Mouse (Mus musculus): ENCODE data around the gene AU015836. TPM values are rescaled to one million over a fixed set of nuclear protein-coding genes. Genes with fewer than 3 reads are reported as not detected.

The AU015836 gene
- total and polyA plus RNA-seq, 3 experiments, result not detected

- peak; percentile 6 for DNase-seq (ENCODE audit: low read depth, low spot score)
- no peak overlapping the region for H3K27ac ChIP-seq (ENCODE audit: control insufficient read depth, low read depth, low read length)
- TF ChIP-seq MXI1 (IDR thresholded peaks at IDR 0.05; ENCODE audit: low read depth, low read length) (no peak), CHD1 (IDR thresholded peaks at IDR 0.05; ENCODE audit: low read depth, low read length) (no peak), POLR2AphosphoS5 (IDR thresholded peaks at IDR 0.05; ENCODE audit: borderline replicate concordance, low read depth, low read length) (no peak), CTCF (IDR thresholded peaks at IDR 0.05 in 2 of 3, conservative IDR thresholded peaks at IDR 0.05 in 1 of 3; ENCODE audit: control insufficient read depth in 1 of 3, insufficient read depth in 1 of 3, low read depth in 2 of 3, low read length in 3 of 3, poor library complexity in 1 of 3, severe bottlenecking in 1 of 3) (no peak), TBP (IDR thresholded peaks at IDR 0.05; ENCODE audit: low read depth, low read length) (no peak), USF2 (IDR thresholded peaks at IDR 0.05; ENCODE audit: borderline replicate concordance in 1 of 2, insufficient read depth in 1 of 2, low read depth in 1 of 2, low read length in 2 of 2) (no peak), UBTF (IDR thresholded peaks at IDR 0.05; ENCODE audit: borderline replicate concordance, insufficient read depth, low read depth, low read length) (no peak), EP300 (IDR thresholded peaks at IDR 0.05; ENCODE audit: low read depth in 1 of 2, low read length in 2 of 2) (no peak), ZC3H11A (IDR thresholded peaks at IDR 0.05; ENCODE audit: low read depth, low read length) (no peak), E2F4 (IDR thresholded peaks at IDR 0.05; ENCODE audit: borderline replicate concordance, low read depth, low read length) (no peak), MAZ (IDR thresholded peaks at IDR 0.05; ENCODE audit: low read depth, low read length) (no peak), MYB (IDR thresholded peaks at IDR 0.05; ENCODE audit: low read depth, low read length) (no peak), POLR2A (IDR thresholded peaks at IDR 0.05; ENCODE audit: control insufficient read depth in 1 of 2, insufficient read depth in 1 of 2, low read depth in 1 of 2, low read length in 2 of 2, poor library complexity in 1 of 2) (no peak), NRF1 (IDR thresholded peaks at IDR 0.05; ENCODE audit: insufficient read depth, low read depth, low read length, poor library complexity, severe bottlenecking) (no peak), GABPA (IDR thresholded peaks at IDR 0.05; ENCODE audit: low read depth, low read length) (no peak), MYC (IDR thresholded peaks at IDR 0.05; ENCODE audit: low read depth, low read length) (no peak), HCFC1 (IDR thresholded peaks at IDR 0.05; ENCODE audit: low read depth, low read length) (no peak), SMC3 (IDR thresholded peaks at IDR 0.05; ENCODE audit: low read depth, low read length) (no peak)
- no peaks in the 10 kb centered on the region for H3K79me2 ChIP-seq (ENCODE audit: control insufficient read depth, insufficient read depth, low read length, poor library complexity)
- H3K27me3 ChIP-seq (ENCODE audit: control insufficient read depth in 1 of 2, insufficient read depth in 2 of 2, low read length in 2 of 2), result no peaks in the 10 kb centered on the region
- H3K4me3 ChIP-seq (ENCODE audit: control insufficient read depth in 1 of 2, insufficient read depth in 1 of 2, low read depth in 2 of 2, low read length in 2 of 2), result no peak overlapping the region
- no peak overlapping the region for H3K9ac ChIP-seq (ENCODE audit: control insufficient read depth, low read depth, low read length, poor library complexity, severe bottlenecking)
- H3K9me3 ChIP-seq (replicated peaks; ENCODE audit: insufficient read depth, low read length), result no peaks in the 10 kb centered on the region
- H3K4me1 ChIP-seq (ENCODE audit: control insufficient read depth in 1 of 2, insufficient read depth in 2 of 2, low read length in 2 of 2), result peaks cover 0 to 11% of the 10 kb centered on the region in 2 experiments; a peak in 2 of 4 replicates
- H3K36me3 ChIP-seq (ENCODE audit: control insufficient read depth in 1 of 2, insufficient read depth in 2 of 2, low read length in 2 of 2), result peaks cover 0 to 4% of the 10 kb centered on the region in 2 experiments; a peak in 1 of 4 replicates
These were observed 41.0 kb downstream of the AU015836 start for GRCm38 (mm10) chrX:94009442-94009841.

GRCm38 (mm10) chrX:94011656-94012173, 43.3 kb downstream of the AU015836 start:
- Histone ChIP-seq H3K4me3 (ENCODE audit: control insufficient read depth in 1 of 2, insufficient read depth in 1 of 2, low read depth in 2 of 2, low read length in 2 of 2) (no peak overlapping the region), H3K36me3 (ENCODE audit: control insufficient read depth in 1 of 2, insufficient read depth in 2 of 2, low read length in 2 of 2) (peaks cover 0 to 2% of the 10 kb centered on the region in 2 experiments; a peak in 1 of 4 replicates), H3K9me3 (replicated peaks; ENCODE audit: insufficient read depth, low read length) (no peaks in the 10 kb centered on the region), H3K9ac (ENCODE audit: control insufficient read depth, low read depth, low read length, poor library complexity, severe bottlenecking) (no peak overlapping the region), H3K4me1 (ENCODE audit: control insufficient read depth in 1 of 2, insufficient read depth in 2 of 2, low read length in 2 of 2) (peaks cover 0 to 10% of the 10 kb centered on the region in 2 experiments; a peak in 2 of 4 replicates), H3K27me3 (ENCODE audit: control insufficient read depth in 1 of 2, insufficient read depth in 2 of 2, low read length in 2 of 2) (no peaks in the 10 kb centered on the region), H3K79me2 (ENCODE audit: control insufficient read depth, insufficient read depth, low read length, poor library complexity) (no peaks in the 10 kb centered on the region), H3K27ac (ENCODE audit: control insufficient read depth, low read depth, low read length) (no peak overlapping the region)
- TF ChIP-seq MAX (IDR thresholded peaks at IDR 0.05; ENCODE audit: low read length), result no peak
- no peak for TF ChIP-seq NELFE (IDR thresholded peaks at IDR 0.05; ENCODE audit: low read depth, low read length)
- TF ChIP-seq RAD21 (IDR thresholded peaks at IDR 0.05; ENCODE audit: low read depth, low read length), result no peak
- no peak for TF ChIP-seq MYB (IDR thresholded peaks at IDR 0.05; ENCODE audit: low read depth, low read length)
- TF ChIP-seq POLR2A (IDR thresholded peaks at IDR 0.05; ENCODE audit: control insufficient read depth in 1 of 2, insufficient read depth in 1 of 2, low read depth in 1 of 2, low read length in 2 of 2, poor library complexity in 1 of 2), result no peak
- no peak for TF ChIP-seq HCFC1 (IDR thresholded peaks at IDR 0.05; ENCODE audit: low read depth, low read length)
- no peak for TF ChIP-seq MAZ (IDR thresholded peaks at IDR 0.05; ENCODE audit: low read depth, low read length)
- no peak for TF ChIP-seq NRF1 (IDR thresholded peaks at IDR 0.05; ENCODE audit: insufficient read depth, low read depth, low read length, poor library complexity, severe bottlenecking)
- no peak for DNase-seq (ENCODE audit: low read depth, low spot score)

All from MEL (cell line).